Mouse (Mus musculus) testis, adult 2 months (tissue): Measurements from ENCODE around the gene Mical3. TPM values are rescaled to one million over a fixed set of nuclear protein-coding genes. Genes with fewer than 3 reads are reported as not detected.

Source experiments
- H3K27ac ChIP-seq: fragments of 200-500 bp; 2 replicates; pipeline ENCODE4 v1.5.1; 2012; ENCODE audit warnings: low read depth, low read length; ENCODE audit not compliant: control insufficient read depth, insufficient read depth
- H3K27me3 ChIP-seq: fragments of 200-500 bp; 2 replicates; pipeline ENCODE4 v1.6.1; 2012; ENCODE audit warnings: mild to moderate bottlenecking, low read length, moderate library complexity; ENCODE audit not compliant: control insufficient read depth, insufficient read depth
- H3K36me3 ChIP-seq: fragments of 200-500 bp; 2 replicates; pipeline ENCODE4 v1.6.1; 2012; ENCODE audit warnings: mild to moderate bottlenecking, low read length; ENCODE audit not compliant: control insufficient read depth, insufficient read depth
- H3K4me1 ChIP-seq: fragments of 200-500 bp; 2 replicates; pipeline ENCODE4 v1.6.1; 2012; ENCODE audit warnings: low read length; ENCODE audit not compliant: control insufficient read depth, insufficient read depth
- H3K4me3 ChIP-seq: fragments of 200-500 bp; 2 replicates; pipeline ENCODE4 v1.5.1; 2012; ENCODE audit warnings: low read depth, mild to moderate bottlenecking, low read length, moderate library complexity, mixed read lengths; ENCODE audit not compliant: control insufficient read depth
- CTCF ChIP-seq: fragments of 200-500 bp; IDR thresholded peaks from 2 replicates; pipeline ENCODE4 v1.5.1; 2012; ENCODE audit warnings: low read depth, mild to moderate bottlenecking, inconsistent platforms, low read length, moderate library complexity; ENCODE audit not compliant: control insufficient read depth, insufficient read depth, insufficient replicate concordance
- POLR2A ChIP-seq: fragments of 200-500 bp; IDR thresholded peaks from 2 replicates; pipeline ENCODE4 v1.6.1; 2012; ENCODE audit warnings: low read depth, mild to moderate bottlenecking, inconsistent platforms, low read length, moderate library complexity; ENCODE audit not compliant: control insufficient read depth
- polyA plus RNA-seq: library from polyadenylated mRNA; depleted of rRNA; stranded (reverse); fragments of >200 nt; gene quantifications from 2 replicates; pipeline ENCODE4 v1.2.3, GENCODE M21; 2012

Gene Mical3
- polyA plus RNA-seq, 1 experiment: 199 TPM

- Histone ChIP-seq H3K4me3 (no peak overlapping the region), H3K27me3 (no peaks in the 10 kb centered on the region), H3K4me1 (peaks cover 21% of the 10 kb centered on the region), H3K27ac (no peak overlapping the region), H3K36me3 (no peaks in the 10 kb centered on the region)
- TF ChIP-seq POLR2A (no peak), CTCF (no peak)
Observed at GRCm38 (mm10) chr6:121127726-121128125, 3.1 kb downstream of the Mical3 start.

DNA sequence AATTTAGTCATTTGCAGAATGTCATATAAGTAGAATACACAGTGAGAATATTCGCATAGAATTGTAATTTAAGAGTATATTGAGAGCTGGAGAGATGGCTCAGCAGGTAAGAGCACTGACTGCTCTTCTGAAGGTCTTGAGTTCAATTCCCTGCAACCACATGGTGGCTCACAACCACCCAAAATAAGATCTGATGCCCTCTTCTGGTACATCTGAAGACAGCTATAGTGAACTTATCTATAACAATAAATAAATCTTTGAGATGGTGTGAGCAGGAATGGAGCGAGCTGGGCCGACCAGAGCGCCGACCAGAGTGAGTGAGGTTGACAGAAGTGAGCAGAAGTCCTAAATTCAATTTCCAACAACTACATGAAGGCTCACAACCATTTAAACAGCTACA lies 4.6 kb downstream of the Mical3 start:
- no peak overlapping the region for H3K4me3 ChIP-seq

GRCm38 (mm10) chr6:121122739-121123241 lies 8.0 kb downstream of the Mical3 start:
- no peak for TF ChIP-seq CTCF
- no peak for TF ChIP-seq POLR2A
- Histone ChIP-seq H3K4me1 (no peaks in the 10 kb centered on the region), H3K36me3 (no peaks in the 10 kb centered on the region), H3K27ac (no peak overlapping the region), H3K27me3 (no peaks in the 10 kb centered on the region), H3K4me3 (no peak overlapping the region)

More for the DNA sequence above, 4.6 kb downstream of the Mical3 start:
- H3K4me1 ChIP-seq: peaks cover 20% of the 10 kb centered on the region
- H3K27ac ChIP-seq: no peak overlapping the region
- H3K36me3 ChIP-seq: no peaks in the 10 kb centered on the region
- H3K27me3 ChIP-seq: no peaks in the 10 kb centered on the region
- TF ChIP-seq POLR2A (no peak), CTCF (no peak)

GRCm38 (mm10) chr6:121120776-121121175 lies 10.0 kb downstream of the Mical3 start:
- Histone ChIP-seq H3K27me3 (no peaks in the 10 kb centered on the region), H3K36me3 (no peaks in the 10 kb centered on the region), H3K4me1 (no peaks in the 10 kb centered on the region), H3K4me3 (no peak overlapping the region), H3K27ac (no peak overlapping the region)
- TF ChIP-seq CTCF (no peak), POLR2A (no peak)

GRCm38 (mm10) chr6:121117971-121118755 lies 12.6 kb downstream of the Mical3 start:
- no peaks in the 10 kb centered on the region for H3K27me3 ChIP-seq
- no peak overlapping the region for H3K27ac ChIP-seq
- no peak for TF ChIP-seq CTCF
- TF ChIP-seq POLR2A: no peak
- H3K36me3 ChIP-seq: no peaks in the 10 kb centered on the region
- H3K4me1 ChIP-seq: no peaks in the 10 kb centered on the region
- H3K4me3 ChIP-seq: no peak overlapping the region

GRCm38 (mm10) chr6:121117142-121117541 lies 13.7 kb downstream of the Mical3 start:
- no peaks in the 10 kb centered on the region for H3K27me3 ChIP-seq
- TF ChIP-seq POLR2A (no peak), CTCF (peak; percentile 76; the same call in 1 of the 2 replicates)
- no peak overlapping the region for H3K4me3 ChIP-seq
- H3K27ac ChIP-seq: no peak overlapping the region
- H3K36me3 ChIP-seq: no peaks in the 10 kb centered on the region
- H3K4me1 ChIP-seq: no peaks in the 10 kb centered on the region

DNA sequence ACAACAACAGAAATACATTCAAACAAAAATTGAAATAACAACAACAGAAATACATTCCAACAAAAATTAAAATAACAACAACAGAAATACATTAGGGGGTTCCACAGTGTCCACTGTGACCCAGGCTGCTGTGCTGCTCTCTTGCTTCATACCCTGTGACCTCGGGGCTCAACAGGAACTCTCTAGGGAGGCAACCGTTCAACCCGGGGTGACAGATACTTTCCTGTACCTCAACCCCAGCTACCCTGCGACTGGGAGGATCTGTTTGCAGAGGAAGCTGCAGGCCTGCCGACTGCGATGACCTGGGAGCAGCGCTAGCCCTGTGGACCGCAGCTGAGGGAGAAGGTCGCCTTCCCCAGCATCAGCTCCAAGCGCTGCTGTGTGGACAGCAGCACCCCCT lies 14.4 kb downstream of the Mical3 start:
- no peak for TF ChIP-seq CTCF
- TF ChIP-seq POLR2A: no peak
- Histone ChIP-seq H3K4me3 (no peak overlapping the region), H3K4me1 (no peaks in the 10 kb centered on the region), H3K36me3 (no peaks in the 10 kb centered on the region), H3K27me3 (no peaks in the 10 kb centered on the region), H3K27ac (no peak overlapping the region)
